Mouse (Mus musculus): ENCODE measurements at regions not wholly inside any gene's neighbourhood (a gene's known extent, or its start where the extent isn't known, plus 50 kb on each side); places are given as distances from the start of the nearest gene placed in this dataset.
"Not testable (repeated sequence)": the region's sequence is repeated elsewhere in the genome, so short reads cannot be mapped to it uniquely, and the experiment has no call there.

- no peak for DNase-seq (ENCODE audit: low spot score in 2 of 2)
Observed at GRCm38 (mm10) chr13:50092537-50092936, 157.6 kb downstream of the Gm906 start.

- no peak for DNase-seq (ENCODE audit: low spot score in 2 of 2)
Observed at GRCm38 (mm10) chr13:50064841-50065240, 185.3 kb downstream of the Gm906 start.

- not testable (repeated sequence) for DNase-seq (ENCODE audit: low spot score in 2 of 2)
Observed at GRCm38 (mm10) chr13:50064365-50064764, 185.7 kb downstream of the Gm906 start.

GRCm38 (mm10) chr13:50059676-50060075 is 190.4 kb downstream of the Gm906 start:
- DNase-seq (ENCODE audit: low spot score in 2 of 2) = not testable (repeated sequence)

- DNase-seq (ENCODE audit: low spot score in 2 of 2) = not testable (repeated sequence)
Observed at GRCm38 (mm10) chr13:50059054-50059453, 191.1 kb downstream of the Gm906 start.

- DNase-seq (ENCODE audit: low spot score in 2 of 2) = not testable (repeated sequence)
Observed at GRCm38 (mm10) chr13:50051746-50052145, 198.4 kb downstream of the Gm906 start.

- DNase-seq (ENCODE audit: low spot score in 2 of 2) = not testable (repeated sequence)
Observed at GRCm38 (mm10) chr13:50051110-50051509, 199.0 kb downstream of the Gm906 start.

- no peak for DNase-seq (ENCODE audit: low spot score in 2 of 2)
Observed at GRCm38 (mm10) chr13:50031757-50032156, 218.4 kb downstream of the Gm906 start.

- not testable (repeated sequence) for DNase-seq (ENCODE audit: low spot score in 2 of 2)
Observed at GRCm38 (mm10) chr13:50007730-50008129, 208.9 kb upstream of the Gm30302 start.

- not testable (repeated sequence) for DNase-seq (ENCODE audit: low spot score in 2 of 2)
Observed at GRCm38 (mm10) chr13:49966072-49966471, 167.3 kb upstream of the Gm30302 start.

GRCm38 (mm10) chr13:49957993-49958681 is 159.3 kb upstream of the Gm30302 start:
- peak; percentile 12 to 16 for DNase-seq (ENCODE audit: low spot score in 2 of 2)

- DNase-seq (ENCODE audit: low spot score in 2 of 2) = no peak
Observed at GRCm38 (mm10) chr13:49915781-49916180, 117.0 kb upstream of the Gm30302 start.
